In the genomic region with DNA sequence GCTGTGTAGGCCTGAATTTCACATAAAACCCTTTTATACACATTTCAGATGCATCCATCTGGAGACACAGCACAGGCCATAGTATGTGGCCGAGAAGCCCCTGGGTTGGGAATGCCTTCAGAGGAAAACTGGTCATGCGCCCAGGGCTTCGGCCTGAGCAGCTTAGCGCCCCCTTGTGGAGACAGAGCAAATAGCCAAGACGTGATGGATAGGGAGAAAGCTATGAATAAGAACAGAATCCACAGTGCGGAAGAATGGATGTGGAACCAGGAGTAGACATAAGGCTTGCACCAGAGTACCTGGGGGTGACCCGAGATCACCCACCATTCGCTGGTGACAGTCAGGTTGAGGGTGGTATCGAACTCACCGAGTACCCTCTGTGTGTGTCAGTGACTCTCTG, we compare ENCODE assay signal across 8 mouse cellular contexts. TPM values are rescaled to one million over a fixed set of nuclear protein-coding genes. Genes with fewer than 3 reads are reported as not detected.
DNase-seq lines count a peak whose midpoint lies in the region; ATAC-seq and TF ChIP-seq lines count a peak whose summit lies in the region.

No protein-coding gene starts in this region.

- H3K9me3 ChIP-seq in liver, embryonic 12.5 days (replicated peaks) = no peaks in the 10 kb centered on the region
- no peaks in the 10 kb centered on the region for H3K9me3 ChIP-seq in midbrain, embryonic 15.5 days

- H3K4me1 ChIP-seq in liver, adult 2 months (ENCODE audit: control insufficient read depth, insufficient read depth, low read length) = no peaks in the 10 kb centered on the region
- H3K4me1 ChIP-seq in liver, embryonic 12.5 days = no peaks in the 10 kb centered on the region
- H3K4me1 ChIP-seq in midbrain, embryonic 15.5 days = no peaks in the 10 kb centered on the region

- no peak overlapping the region for H3K9ac ChIP-seq in liver, adult 2 months (ENCODE audit: low read depth, low read length)
- H3K9ac ChIP-seq in liver, embryonic 12.5 days = no peak overlapping the region
- no peak overlapping the region for H3K9ac ChIP-seq in midbrain, embryonic 15.5 days

- no peak overlapping the region for H3K4me2 ChIP-seq in liver, embryonic 12.5 days
- no peak overlapping the region for H3K4me2 ChIP-seq in midbrain, embryonic 15.5 days

- H3K79me2 ChIP-seq in liver, adult 2 months (ENCODE audit: control insufficient read depth, insufficient read depth, low read length) = no peaks in the 10 kb centered on the region

- H3K4me3 ChIP-seq in liver, adult 2 months (ENCODE audit: insufficient read depth, low read depth, low read length) = no peak overlapping the region
- H3K4me3 ChIP-seq in liver, embryonic 12.5 days = no peak overlapping the region
- H3K4me3 ChIP-seq in midbrain, embryonic 15.5 days = no peak overlapping the region

- WGBS in liver, adult 2 months = 52% methylated on average over 10 of the region's 10 CpGs
- WGBS in liver, embryonic 12.5 days (ENCODE audit: insufficient replicate concordance) = 34% methylated on average over 10 of the region's 10 CpGs
- 27% methylated on average over 10 of the region's 10 CpGs for WGBS in midbrain, embryonic 15.5 days

- H3K36me3 ChIP-seq in liver, adult 2 months (ENCODE audit: control insufficient read depth, insufficient read depth, low read length) = no peaks in the 10 kb centered on the region
- H3K36me3 ChIP-seq in liver, embryonic 12.5 days = peaks cover 30% of the 10 kb centered on the region
- peaks cover 11% of the 10 kb centered on the region for H3K36me3 ChIP-seq in midbrain, embryonic 15.5 days (replicated peaks)

- no peak for TF ChIP-seq POLR2A in liver, adult 2 months (IDR thresholded peaks at IDR 0.05; ENCODE audit: extremely low read depth, insufficient read depth, low read length)

- no peak for ATAC-seq in liver, embryonic 12.5 days
- peak; percentile 33; the same call in 1 of the 2 replicates for ATAC-seq in common myeloid progenitor, adult 5-6 weeks (replicated peaks; ENCODE audit: low read depth, poor library complexity, severe bottlenecking)
- ATAC-seq in granulocyte monocyte progenitor cell, adult 5-6 weeks (replicated peaks; ENCODE audit: poor library complexity, severe bottlenecking) = peak; percentile 34
- 0 out of 2 replicates have a peak, but pooled peaks have one; percentile 18 for ATAC-seq in midbrain, embryonic 15.5 days (replicated peaks)

- H3K27me3 ChIP-seq in liver, adult 2 months (ENCODE audit: control insufficient read depth, insufficient read depth, low read length) = no peaks in the 10 kb centered on the region
- H3K27me3 ChIP-seq in liver, embryonic 12.5 days (replicated peaks) = no peaks in the 10 kb centered on the region
- no peaks in the 10 kb centered on the region for H3K27me3 ChIP-seq in midbrain, embryonic 15.5 days (replicated peaks)

- TF ChIP-seq CTCF in liver, adult 2 months (IDR thresholded peaks at IDR 0.05; ENCODE audit: low read depth, low read length) = peak; percentile 85

- peak; percentile 20 for DNase-seq in liver, adult 2 months (ENCODE audit: extremely low read depth, low read depth, low spot score)
- peak; percentile 18 for DNase-seq in Muller cell, postnatal 12 days (ENCODE audit: inconsistent ontology term)
- peak; percentile 67 to 77 for DNase-seq in left cerebral cortex, postnatal 10 days (ENCODE audit: extremely low spot score in 1 of 2, low spot score in 2 of 2)
- DNase-seq in thymus, postnatal 0 days (ENCODE audit: low spot score) = peak; percentile 54

- H3K27ac ChIP-seq in liver, adult 2 months (replicated peaks; ENCODE audit: insufficient read depth, low read depth, low read length) = no peak overlapping the region
- no peak overlapping the region for H3K27ac ChIP-seq in liver, embryonic 12.5 days
- 0 out of 2 replicates have a peak overlapping the region, but pooled peaks have one; percentile 10 for H3K27ac ChIP-seq in midbrain, embryonic 15.5 days

- intact Hi-C loops in left cerebral cortex, postnatal 10 days (cut with DNase I) = no loop called here

RNA-seq across cellular contexts. Expression of a gene that starts 45.6 kb away (rescaled TPM):
- total RNA-seq in liver, adult 2 months (2014; rRNA removed) = 3.0 and 3.7 TPM in 2 replicates
- polyA plus RNA-seq in liver, adult 2 months (2012; rRNA removed) = 2.6 and 2.7 TPM in 2 replicates
- polyA plus RNA-seq in liver, embryonic 12.5 days (2016; fragmentation: Nextera tagmentation; extraction: Ambion mirVana) = 5.7 and 5.9 TPM in 2 replicates
- total RNA-seq in common myeloid progenitor, adult 5-6 weeks (2017) = 17.2 and 20.0 TPM in 2 replicates
- 26.3 and 29.8 TPM in 2 replicates for total RNA-seq in granulocyte monocyte progenitor cell, adult 5-6 weeks (2014; fragmentation: Nextera tagmentation)
- total RNA-seq in granulocyte monocyte progenitor cell, adult 5-6 weeks (2017) = 41.4 and 47.9 TPM in 2 replicates
- total RNA-seq in left cerebral cortex, postnatal 10 days (2021) = 10 to 100 TPM; 37.7 to 40.6 TPM
- polyA plus RNA-seq in midbrain, embryonic 15.5 days (2015; fragmentation: Nextera tagmentation; extraction: Ambion mirVana) = 25.0 and 25.8 TPM in 2 replicates
- 54.4 and 64.4 TPM in 2 replicates for polyA plus RNA-seq in thymus, postnatal 0 days (2015; fragmentation: Nextera tagmentation; extraction: Ambion mirVana)

Comparison
In these comparisons a context has a peak if more than half of its experiments do, and no peak if none do; other contexts are left out.
1. DNase-seq: peak in every context shown above with its lines; median percentile 72 in left cerebral cortex, postnatal 10 days; 54 in thymus, postnatal 0 days; 20 in liver, adult 2 months; 18 in Muller cell, postnatal 12 days.